Mouse (Mus musculus) left cerebral cortex, adult 2 months (tissue): ENCODE measurements around the gene Stk24. TPM values are rescaled to one million over a fixed set of nuclear protein-coding genes. Genes with fewer than 3 reads are reported as not detected.

Experiments used
- DNase-seq, 2 experiments: peaks; one replicate each; pipeline ENCODE4 v3.0.0; 2021 to 2022; ENCODE audit warnings: low spot score in 2 of 2, mixed read lengths in 1 of 2; ENCODE audit errors: extremely low spot score in 1 of 2
- H3K27ac ChIP-seq: fragments of 200-600 bp; 2 replicates; pipeline ENCODE4 v1.8.1; 2022
- H3K4me3 ChIP-seq: fragments of 200-600 bp; 2 replicates; pipeline ENCODE4 v1.8.1; 2022
- CTCF ChIP-seq: fragments of 200-600 bp; IDR thresholded peaks from 2 replicates; pipeline ENCODE4 v1.8.1; 2022; ENCODE audit warnings: antibody characterized with exemption, mild to moderate bottlenecking, moderate library complexity
- intact Hi-C: fragments of 180-260 bp; cut with DNase I; formaldehyde crosslinking; loops from one replicate; pipeline ENCODE4 v1.15.1; 2025
- total RNA-seq, 2 experiments: library from RNA; stranded (reverse); gene quantifications; 2 replicates each; pipeline ENCODE4 v1.2.3; 2021

The Stk24 gene
- total RNA-seq, 2 experiments from 2014 or later: 67.8 to 74.2 TPM

- TF ChIP-seq CTCF: no peak
- no peak for DNase-seq
- H3K4me3 ChIP-seq: no peak overlapping the region
- no peak overlapping the region for H3K27ac ChIP-seq
- intact Hi-C loops: no loop called here
Observed at GRCm38 (mm10) chr14:121408944-121409343, 29.1 kb upstream of the Stk24 start.

GRCm38 (mm10) chr14:121406943-121407342, 27.1 kb upstream of the Stk24 start:
- intact Hi-C loops: no loop called here
- TF ChIP-seq CTCF: no peak
- Histone ChIP-seq H3K27ac (no peak overlapping the region), H3K4me3 (no peak overlapping the region)
- no peak for DNase-seq

- Histone ChIP-seq H3K27ac (no peak overlapping the region), H3K4me3 (no peak overlapping the region)
- intact Hi-C loops: no loop called here
- DNase-seq: no peak
- TF ChIP-seq CTCF: no peak
Observed at GRCm38 (mm10) chr14:121405546-121405945, 25.7 kb upstream of the Stk24 start.

- no peak overlapping the region for H3K4me3 ChIP-seq
- H3K27ac ChIP-seq: no peak overlapping the region
- TF ChIP-seq CTCF: no peak
- no peak for DNase-seq
- intact Hi-C loops: no loop called here
Observed at GRCm38 (mm10) chr14:121405120-121405519, 25.3 kb upstream of the Stk24 start.

GRCm38 (mm10) chr14:121399676-121400075, 19.9 kb upstream of the Stk24 start:
- DNase-seq: no peak
- Histone ChIP-seq H3K27ac (no peak overlapping the region), H3K4me3 (no peak overlapping the region)
- no peak for TF ChIP-seq CTCF
- intact Hi-C loops: no loop called here

- no peak for DNase-seq
- intact Hi-C loops: no loop called here
Observed at GRCm38 (mm10) chr14:121397471-121397870, 17.7 kb upstream of the Stk24 start.

GRCm38 (mm10) chr14:121395125-121395524, 15.3 kb upstream of the Stk24 start:
- H3K27ac ChIP-seq: no peak overlapping the region
- no peak for DNase-seq
- no peak overlapping the region for H3K4me3 ChIP-seq
- intact Hi-C loops: no loop called here
- TF ChIP-seq CTCF: no peak

More at GRCm38 (mm10) chr14:121397471-121397870, 17.7 kb upstream of the Stk24 start:
- TF ChIP-seq CTCF: no peak
- Histone ChIP-seq H3K4me3 (no peak overlapping the region), H3K27ac (no peak overlapping the region)

- Histone ChIP-seq H3K27ac (no peak overlapping the region), H3K4me3 (no peak overlapping the region)
- no peak for DNase-seq
- TF ChIP-seq CTCF: no peak
- intact Hi-C loops: loop anchor here (5.0 kb wide), 1 partner anchor 35 kb away; no protein-coding TSS in a partner anchor
Observed at GRCm38 (mm10) chr14:121391927-121392326, 12.1 kb upstream of the Stk24 start.

GRCm38 (mm10) chr14:121387760-121388159, 7.9 kb upstream of the Stk24 start:
- no peak for TF ChIP-seq CTCF
- Histone ChIP-seq H3K27ac (no peak overlapping the region), H3K4me3 (no peak overlapping the region)
- DNase-seq: no peak
- intact Hi-C loops: no loop called here

- intact Hi-C loops: no loop called here
- no peak for TF ChIP-seq CTCF
- DNase-seq: no peak
Observed at GRCm38 (mm10) chr14:121385440-121385839, 5.6 kb upstream of the Stk24 start.

GRCm38 (mm10) chr14:121383801-121384200, 4.0 kb upstream of the Stk24 start:
- no peak overlapping the region for H3K4me3 ChIP-seq
- no peak overlapping the region for H3K27ac ChIP-seq
- intact Hi-C loops: no loop called here
- TF ChIP-seq CTCF: no peak
- DNase-seq: no peak

More at GRCm38 (mm10) chr14:121385440-121385839, 5.6 kb upstream of the Stk24 start:
- H3K27ac ChIP-seq: no peak overlapping the region
- no peak overlapping the region for H3K4me3 ChIP-seq

- Histone ChIP-seq H3K4me3 (peak overlapping the region; percentile 92), H3K27ac (peak overlapping the region; percentile 98)
- intact Hi-C loops: loop anchor here (2.0 to 5.0 kb wide), 2 partner anchors 56 to 97 kb away; no protein-coding TSS in a partner anchor
- DNase-seq: peak; percentile 65 to 77
- no peak; the same call in 1 of the 2 replicates for TF ChIP-seq CTCF
Observed at GRCm38 (mm10) chr14:121379116-121379826, 540 bp downstream of the Stk24 start.
